Mouse (Mus musculus) spleen, postnatal 36 days (tissue): ENCODE data around the gene Dgat2.
A peak's percentile ranks its signal among the peaks of the same experiment; 100 is the strongest.

Source experiments
- DNase-seq, 2 experiments: peaks; one replicate each; pipeline ENCODE4 v3.0.0; 2022; ENCODE audit warnings: low spot score in 2 of 2, mixed read lengths in 1 of 2

The Dgat2 gene

DNA sequence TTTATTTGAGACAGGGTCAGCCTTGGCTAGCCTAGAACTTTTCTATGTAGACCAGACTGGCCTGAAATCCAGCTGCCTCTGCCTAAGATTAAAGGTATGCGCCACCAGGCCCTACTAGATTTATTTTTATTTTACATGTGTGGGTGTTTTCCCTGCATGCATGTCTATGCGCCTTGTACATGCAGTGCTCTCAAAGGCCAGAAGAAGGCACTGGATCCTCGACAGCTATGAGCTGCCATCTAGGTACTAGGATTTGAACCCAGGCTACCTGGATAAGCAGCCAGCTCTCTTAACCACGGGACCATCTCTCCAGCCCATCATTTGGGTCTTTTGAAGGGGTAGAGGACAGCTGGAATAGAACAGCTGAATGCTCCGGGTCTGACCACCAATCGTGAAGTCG is 20.1 kb downstream of the Dgat2 start:
- no peak for DNase-seq

DNA sequence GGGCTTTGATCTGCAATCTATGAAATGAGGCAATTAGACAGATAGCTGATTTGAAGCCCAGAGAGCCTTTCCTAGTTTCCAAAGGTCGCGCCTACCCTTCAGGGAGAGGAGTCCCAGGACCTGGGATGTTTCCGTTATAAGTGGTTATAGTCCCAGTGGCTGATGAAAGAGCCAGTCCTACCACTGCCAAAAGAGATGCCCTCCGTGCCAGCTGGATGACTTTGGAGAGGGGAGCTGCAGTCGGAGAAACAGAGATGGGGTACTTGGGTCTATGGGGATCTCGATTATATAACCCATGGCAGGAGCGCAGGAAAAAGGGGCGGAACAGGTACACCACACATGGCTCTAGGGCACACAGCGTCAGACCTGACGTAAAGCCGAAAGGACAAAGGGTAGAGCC is 20.6 kb downstream of the Dgat2 start:
- no peak for DNase-seq

DNA sequence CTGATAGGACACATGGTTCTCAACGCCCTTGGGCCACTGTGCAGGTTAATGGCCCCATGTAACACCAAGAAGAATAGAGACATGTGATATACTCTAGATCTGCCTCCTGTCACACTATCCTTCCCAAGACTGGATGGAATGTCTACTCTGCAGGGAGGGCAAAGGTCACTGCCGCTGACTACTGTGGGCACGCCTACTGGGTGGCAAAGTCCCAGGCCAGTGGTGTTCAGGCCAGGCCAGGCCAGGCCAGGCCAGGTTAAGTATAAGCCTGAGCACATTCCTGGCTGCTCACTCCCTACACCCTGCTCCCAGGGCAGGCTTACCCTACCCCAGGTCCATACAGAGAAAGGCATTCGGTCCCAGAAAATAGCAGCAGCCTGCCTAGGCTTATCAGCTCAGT is 21.0 kb downstream of the Dgat2 start:
- DNase-seq, result no peak

DNA sequence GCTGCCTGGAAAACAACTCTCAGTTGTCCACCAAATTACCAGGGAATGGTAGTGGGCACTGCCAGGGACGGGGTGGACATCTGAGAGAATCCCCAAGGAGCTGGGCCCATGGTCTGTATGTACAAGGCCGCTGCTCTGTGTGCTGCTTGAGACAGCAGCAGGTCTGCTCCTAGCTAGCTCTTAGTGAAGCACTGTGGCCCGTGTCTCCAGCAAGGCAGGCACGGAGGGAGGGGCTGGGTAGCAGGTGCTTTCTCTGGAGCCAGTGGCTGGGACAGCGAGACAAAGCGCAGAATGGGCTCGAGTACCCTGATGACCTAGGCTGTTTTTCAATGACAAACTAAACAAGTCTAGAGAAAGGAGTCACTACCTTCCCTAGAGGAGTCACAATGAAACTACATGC is 21.5 kb downstream of the Dgat2 start:
- DNase-seq, result no peak

DNA sequence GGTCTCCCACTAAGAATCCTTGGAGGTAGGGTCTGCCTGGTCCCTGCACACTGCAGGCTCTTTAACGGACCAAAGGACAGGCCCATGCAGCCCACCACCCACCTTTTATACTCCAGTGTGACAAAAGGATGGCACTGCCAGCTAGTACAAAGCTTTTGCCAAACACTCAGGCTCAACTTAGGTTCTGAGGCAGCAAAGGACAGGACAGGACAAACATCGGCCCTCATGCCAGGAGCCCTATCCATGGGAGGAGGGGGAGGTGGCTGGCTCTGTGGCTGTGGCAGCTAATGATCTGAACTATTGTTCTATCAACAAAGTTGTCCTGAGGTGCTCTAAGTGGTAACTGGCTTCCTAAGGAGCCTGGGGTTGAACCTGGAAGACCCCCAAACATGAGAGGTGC is 23.1 kb downstream of the Dgat2 start:
- DNase-seq, result no peak

DNA sequence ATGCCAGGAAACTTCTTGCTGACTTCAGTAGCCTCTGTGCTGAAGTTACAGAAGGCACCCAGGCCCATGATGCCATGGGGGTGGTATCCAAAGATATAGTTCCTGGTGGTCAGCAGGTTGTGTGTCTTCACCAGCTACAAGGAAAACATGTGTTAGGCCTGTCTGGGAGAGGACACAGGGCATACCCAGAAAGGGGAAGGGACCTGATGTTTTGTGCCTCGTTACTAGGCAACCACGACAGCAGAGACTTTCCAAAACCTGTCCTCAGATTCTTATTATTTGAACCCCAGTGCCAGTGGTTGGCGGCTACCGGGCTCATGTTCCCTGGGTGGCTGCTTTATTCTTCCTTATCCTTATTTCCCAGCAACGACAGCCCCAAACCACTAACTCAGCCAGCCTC is 23.6 kb downstream of the Dgat2 start:
- DNase-seq, result no peak

DNA sequence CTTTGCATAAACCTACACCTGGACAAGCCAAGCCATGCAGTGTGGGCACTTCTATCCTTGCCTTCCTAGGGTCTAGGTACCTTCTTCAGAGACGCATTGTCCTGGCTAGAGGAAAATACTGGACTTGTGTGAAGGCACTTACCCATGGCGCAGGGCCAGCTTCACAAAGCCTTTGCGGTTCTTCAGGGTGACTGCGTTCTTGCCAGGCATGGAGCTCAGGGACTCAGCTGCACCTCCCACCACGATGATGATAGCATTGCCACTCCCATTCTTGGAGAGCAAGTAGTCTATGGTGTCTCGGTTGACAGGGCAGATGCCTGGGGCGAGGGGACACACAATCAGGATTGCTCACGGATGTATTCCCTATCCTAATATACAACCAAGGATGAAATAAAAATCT is 24.5 kb downstream of the Dgat2 start:
- no peak for DNase-seq

DNA sequence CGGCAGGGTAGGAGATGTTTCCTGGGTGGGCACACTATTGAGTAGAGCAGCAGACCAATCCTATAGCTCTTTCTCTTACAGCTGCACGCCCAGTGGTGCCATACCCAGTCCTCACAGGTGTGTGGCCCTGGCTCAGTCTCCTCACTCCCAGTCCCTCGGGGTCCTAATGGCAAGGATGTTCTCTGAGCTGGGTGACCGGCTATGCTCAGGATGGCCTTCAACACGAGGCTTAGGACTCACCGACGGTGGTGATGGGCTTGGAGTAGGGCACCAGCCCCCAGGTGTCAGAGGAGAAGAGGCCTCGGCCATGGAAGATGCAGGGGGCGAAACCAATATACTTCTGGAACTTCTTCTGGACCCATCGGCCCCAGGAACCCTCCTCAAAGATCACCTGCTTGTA is 25.8 kb downstream of the Dgat2 start:
- DNase-seq, result no peak

DNA sequence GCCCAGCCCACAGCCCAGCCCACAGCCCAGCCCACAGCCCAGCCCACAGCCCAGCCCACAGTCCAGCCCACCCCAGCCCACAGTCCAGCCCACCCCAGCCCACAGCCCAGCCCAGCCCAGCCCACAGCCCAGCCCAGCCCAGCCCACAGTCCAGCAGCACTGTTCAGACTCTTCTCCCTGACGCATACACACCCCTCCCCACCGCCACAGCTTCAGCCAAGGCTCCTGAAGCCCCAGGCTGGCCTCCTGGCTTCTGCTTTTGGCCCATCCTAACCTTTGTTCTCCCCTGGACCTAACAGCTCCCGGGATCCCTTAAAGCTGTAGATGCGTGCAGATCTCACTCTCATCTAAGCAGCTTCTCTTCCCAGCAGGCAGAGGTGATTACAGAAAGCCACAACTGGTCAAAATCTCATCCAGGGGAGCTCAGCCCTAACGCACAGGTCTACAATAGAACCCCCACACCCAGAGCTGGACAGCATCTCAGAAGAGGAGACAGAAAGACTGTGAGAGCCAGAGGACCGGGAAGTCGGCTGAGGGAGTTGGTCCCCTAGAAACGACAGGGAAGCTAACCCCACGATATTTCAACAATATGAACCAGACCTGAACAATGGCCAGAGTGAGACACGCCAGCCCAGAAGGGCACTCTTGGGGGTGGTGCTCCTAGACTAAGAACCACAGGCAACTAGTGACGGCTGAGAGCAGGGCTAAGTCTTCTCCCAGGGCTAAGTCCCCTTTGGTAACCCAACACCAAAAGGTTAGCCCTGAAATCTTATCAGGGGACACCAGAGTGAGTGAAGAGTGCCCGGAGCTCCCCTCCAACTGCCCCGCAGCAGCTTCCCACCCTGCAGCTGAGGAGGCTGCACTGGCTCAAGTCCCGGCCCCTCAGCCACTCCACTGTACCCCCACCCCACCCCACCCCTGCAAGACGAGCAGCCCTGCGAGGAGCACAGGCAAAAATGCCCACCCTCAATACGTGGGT is 26.9 kb downstream of the Dgat2 start:
- DNase-seq, result no peak

DNA sequence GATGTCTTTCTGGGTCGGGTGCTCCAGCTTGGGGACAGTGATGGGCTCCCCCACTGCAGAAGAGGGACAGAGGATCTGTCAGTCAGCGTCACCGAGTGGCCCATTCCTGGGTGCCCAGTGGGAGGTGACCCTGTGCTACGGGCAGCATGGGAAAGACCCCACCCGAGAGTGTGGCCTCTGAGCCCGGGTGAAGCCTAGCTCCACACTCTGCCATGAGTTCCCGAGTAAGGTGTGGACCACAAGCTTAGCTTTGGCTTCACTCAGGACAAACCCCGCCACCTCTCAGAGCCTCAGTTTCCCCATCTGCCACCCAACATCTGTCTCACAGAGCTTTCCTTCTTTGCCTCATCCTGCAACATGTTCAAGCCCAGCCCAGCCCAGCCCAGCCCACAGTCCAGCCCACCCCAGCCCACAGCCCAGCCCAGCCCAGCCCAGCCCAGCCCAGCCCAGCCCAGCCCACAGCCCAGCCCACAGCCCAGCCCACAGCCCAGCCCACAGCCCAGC is 27.8 kb downstream of the Dgat2 start:
- DNase-seq, result no peak

DNA sequence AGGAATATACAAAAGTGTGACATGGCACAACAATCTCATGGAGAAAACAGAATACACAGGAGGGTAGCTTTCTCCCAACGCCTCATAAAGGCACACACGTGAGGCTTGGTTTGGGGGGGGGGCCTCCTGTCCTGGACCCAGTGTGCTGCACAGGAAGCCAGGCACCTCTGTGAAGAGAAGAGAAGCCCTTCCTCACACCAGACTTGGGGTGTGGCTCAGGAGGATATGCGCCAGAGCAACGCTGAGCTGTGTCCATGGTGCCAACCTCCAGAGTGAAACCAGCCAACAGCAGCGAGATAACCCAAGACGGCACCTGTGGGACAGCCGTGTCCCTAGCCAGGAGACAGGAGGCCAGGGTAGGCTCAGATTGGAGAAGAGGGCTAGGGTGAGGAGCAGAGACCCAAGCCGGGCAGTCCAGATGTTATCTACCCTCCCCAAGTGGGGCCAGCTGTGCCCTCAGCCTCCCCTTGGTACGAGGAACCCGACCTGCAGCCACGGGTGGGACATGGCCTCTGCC is 28.8 kb downstream of the Dgat2 start:
- no peak for DNase-seq

DNA sequence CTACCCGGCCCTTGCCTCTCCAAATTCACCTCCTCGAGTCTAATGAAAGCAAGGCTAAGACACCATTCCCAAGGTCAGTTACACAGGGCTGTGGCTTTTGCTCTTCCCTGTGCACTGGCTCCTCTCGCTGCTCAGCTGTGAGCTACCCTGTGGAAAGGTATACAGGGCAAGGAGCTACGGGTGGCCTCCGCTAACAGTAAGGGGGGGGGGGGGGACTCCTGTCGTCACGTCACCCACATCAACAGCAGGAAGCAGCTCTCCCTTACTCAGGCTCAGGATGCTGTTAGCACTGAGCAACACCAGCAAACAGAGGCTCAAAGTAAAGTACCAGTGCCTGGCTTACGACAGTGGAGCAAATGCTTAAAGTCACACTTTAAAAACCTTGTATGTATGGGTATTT is 29.8 kb downstream of the Dgat2 start:
- DNase-seq, result no peak

DNA sequence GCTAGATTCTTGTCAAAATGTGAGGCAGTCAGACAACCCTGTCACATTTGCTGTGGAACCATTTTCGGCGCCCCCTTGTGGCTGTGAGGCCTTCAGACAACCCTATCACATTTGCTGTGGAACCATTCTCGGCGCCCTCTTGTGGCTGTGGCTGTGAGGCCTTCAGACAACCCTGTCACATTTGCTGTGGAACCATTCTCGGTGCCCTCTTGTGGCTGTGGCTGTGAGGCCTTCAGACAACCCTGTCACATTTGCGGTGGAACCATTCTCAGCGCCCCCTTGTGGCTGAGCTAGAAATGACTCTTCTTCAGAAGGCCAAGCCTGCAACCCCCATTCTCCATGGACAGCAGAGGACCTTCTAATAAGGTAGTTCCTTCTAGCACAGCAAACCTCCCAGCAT is 31.2 kb downstream of the Dgat2 start:
- DNase-seq, result peak; percentile 93 to 95

DNA sequence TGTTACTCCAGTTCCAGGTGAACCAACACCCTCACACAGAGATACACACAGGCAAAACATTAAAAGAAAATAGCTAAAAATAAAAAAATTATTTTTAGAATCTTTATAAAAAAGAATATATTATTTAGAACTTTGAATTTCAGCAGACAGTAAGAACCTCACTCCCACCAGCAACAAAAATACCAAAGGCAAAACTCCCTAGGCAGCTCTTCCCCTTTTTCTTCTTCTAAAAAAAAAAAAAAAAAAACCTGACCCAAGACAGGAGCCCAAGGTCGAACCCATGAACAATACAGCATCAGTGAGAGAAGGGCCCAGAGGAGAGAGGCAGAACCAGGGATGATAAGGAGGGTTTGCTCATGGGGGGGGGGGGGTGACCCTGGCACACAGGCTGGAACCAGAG is 33.5 kb downstream of the Dgat2 start:
- no peak for DNase-seq

DNA sequence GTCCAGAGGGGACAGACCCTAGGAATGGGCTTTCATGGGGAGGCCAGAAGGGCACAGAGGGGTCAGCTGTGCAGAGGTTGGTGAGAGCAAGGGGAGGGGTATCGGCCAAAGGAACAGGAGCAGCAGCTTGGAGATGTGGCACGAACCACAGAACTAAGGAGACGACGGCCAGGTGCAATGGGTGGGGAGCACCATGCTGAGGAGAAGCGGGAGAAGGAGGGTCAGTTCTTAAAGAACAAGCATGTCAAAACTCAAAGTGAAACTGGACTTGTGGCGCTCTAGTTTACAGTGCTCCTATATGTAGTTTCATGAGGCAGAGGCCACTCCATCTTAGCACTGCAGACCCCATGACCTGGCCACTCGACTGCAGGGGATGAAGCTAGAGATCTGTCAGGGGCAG is 35.0 kb downstream of the Dgat2 start:
- no peak for DNase-seq

DNA sequence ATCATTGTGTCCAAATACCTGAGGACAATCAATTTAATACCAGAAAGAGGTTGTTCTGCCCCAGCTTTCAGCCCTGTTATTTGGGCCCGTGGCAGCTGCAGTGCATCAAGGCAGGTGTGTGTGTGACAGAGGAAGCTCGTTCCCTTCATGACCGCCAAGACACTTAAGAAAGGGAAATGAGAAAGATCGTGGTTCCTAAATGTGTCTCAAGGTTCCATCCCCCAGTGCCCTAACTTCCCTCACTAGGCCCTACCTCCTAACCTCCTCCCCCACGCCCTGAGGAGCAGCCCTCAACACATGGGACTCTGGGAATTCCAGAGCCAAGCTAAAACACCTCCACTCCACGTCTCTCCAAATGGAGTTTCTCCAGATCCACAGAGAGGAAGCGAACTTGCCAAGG is 35.6 kb downstream of the Dgat2 start:
- DNase-seq, result peak; percentile 76 to 78

DNA sequence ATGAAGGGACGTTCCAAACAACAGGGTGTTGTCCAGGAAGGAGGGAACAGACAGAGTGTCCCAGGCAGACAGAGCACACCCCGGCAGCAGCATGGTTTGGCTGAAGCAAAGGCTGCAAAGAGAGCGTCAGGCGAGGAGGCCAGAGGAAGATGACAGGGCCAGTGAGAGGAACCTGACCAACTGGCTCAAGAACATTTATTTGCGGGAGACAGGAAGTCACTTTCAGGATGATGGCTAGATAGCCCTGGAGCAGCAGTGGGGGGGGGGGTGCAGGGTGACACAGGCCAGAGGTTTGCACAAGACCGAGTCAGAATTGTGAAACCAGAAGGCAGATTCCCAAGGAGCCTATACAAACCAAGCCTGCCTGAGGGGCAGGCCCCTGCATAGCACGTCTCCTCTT is 36.5 kb downstream of the Dgat2 start:
- DNase-seq, result no peak

DNA sequence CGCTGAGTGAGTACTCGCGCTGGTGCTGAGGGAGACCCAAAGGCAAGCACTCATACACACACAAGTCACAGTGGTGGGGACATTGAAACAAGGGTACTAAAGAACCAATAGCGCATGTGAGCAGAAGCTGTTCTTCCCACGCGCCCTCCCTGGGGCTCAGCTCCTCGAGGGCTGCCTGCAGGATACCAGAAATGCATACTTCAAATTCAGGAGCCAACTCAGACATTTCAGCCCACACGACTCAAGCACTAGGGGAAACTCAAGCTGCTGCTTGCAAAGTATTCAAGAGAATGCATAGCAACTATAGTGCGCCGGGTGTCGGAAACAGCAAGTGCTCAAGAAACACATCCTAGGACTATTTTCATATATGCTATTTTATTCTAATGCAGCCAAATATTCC is 37.9 kb downstream of the Dgat2 start:
- DNase-seq, result no peak

DNA sequence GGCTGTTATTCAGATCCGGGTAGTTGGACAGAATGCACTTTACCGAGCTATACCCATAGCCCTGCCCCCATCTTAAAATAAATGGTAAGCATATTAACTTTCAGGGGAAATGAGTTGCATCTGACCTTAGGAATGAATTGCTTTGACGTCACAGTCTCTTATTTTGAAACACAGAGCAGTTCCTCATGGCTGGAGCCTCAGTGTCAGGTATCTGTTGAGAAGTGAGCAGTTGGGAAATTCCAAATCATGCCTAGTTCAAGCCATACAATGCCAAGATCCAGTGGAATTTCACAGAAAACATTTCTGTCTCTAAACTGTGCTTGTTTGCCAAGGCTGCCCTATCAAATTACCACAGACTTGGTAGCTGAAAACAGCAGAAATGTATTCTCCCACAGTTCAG is 39.3 kb downstream of the Dgat2 start:
- no peak for DNase-seq

DNA sequence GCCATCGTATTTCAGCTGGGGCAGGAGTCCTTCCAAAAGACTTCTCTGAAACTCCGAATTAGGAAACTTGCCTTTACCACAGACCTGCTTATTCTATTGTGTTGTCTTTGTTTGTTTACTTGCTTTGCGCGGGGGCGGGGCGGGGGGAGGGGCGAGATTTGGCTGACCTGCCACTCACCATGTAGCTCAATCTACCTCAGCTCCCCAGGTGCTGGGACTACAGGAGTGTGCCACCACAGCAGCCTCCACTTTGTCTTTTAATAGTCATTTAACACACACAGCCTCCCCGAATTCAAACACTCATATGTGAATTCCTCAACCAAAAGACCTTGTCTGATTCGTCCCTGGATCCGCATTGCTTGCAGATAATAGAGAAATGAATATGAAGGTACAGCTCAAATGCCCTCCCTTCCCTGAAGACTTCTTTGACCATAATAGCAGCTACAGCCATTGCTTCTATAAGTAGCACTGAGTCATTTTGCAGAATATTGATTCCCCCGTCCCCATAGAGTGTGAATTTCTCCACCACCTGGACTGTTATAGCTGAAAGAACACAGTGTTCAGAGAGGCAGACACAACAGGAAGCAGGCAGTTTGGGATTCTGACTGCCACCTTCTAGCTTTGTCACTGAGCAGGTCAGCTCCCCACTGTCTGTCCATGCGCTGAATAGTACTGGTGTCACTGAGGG is 40.5 kb downstream of the Dgat2 start:
- no peak for DNase-seq

DNA sequence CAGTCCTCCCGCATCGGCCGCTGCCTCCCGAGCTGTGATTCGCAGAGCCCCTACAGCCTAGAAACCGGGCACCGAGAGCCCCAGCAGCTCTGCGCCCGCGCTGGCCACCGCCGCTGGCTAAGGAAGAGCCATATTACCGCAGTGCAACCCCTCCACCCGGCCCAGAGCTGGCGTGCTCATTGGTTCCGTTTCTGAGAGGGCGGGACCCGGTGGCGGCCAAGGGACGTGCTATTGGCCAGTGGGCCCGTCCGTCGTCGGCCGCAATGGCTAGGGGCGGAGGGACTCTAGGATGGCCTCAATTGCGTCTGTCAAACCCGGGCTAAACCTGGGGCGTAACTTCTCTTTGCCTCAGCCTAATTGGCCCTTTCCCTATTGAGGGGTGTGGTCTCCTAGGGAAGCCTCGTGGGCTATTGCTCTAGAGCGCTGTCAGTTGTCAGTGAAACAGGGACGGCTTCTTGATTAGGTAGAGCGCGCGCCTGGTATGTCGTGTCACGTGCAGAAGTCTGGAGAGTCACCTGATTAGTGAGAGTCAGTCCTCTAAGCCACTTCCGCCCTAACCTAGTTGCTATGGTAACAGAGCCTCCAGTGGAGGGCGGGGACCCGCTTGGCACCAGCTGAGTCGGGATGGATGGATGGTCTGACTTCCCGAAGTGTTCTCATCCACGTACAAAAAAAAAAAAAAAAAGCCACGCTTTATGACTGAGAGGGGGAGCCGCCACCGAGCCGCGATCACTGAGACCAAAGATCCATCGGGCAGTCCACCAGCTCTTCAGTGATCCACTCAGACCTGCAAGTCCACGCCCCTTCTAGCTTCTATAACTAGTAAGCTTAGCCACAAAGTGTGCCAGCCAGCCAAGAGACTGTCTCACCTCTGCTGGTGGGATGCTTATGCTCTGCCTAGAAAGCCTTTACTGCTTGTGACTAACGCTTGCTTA is 41.3 kb downstream of the Dgat2 start, which contains the start of gene Uvrag:
Gene Uvrag (minus strand): TSS at position 158 of the 935 bp plus-strand sequence.
- peak; percentile 99 for DNase-seq

DNA sequence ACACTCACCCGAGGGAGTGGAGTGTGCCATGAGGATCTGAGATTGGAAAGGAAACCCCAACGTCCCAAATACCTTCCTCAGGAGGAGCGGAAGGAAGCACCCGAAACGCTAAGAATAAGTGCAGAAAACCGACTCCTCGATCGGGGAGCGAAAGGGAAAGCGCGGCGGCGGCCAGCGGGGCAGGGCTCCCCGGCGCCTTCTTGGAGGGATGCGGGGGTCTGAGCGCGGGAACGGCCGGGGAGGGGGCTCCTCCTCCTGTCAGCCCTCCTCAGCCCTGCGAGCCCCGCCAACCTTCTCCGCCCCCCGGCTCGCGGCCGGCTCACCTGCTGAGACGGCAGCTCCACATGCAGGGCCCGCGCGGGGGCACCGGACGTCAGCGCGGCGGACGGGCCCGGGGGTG is 42.0 kb downstream of the Dgat2 start:
- no peak for DNase-seq
